Mouse (Mus musculus): ENCODE results near the gene Adcy4. TPM values are rescaled to one million over a fixed set of nuclear protein-coding genes. Genes with fewer than 3 reads are reported as not detected.

Gene Adcy4
- polyA plus RNA-seq, 1 experiment from 2014 or later = not detected

DNA sequence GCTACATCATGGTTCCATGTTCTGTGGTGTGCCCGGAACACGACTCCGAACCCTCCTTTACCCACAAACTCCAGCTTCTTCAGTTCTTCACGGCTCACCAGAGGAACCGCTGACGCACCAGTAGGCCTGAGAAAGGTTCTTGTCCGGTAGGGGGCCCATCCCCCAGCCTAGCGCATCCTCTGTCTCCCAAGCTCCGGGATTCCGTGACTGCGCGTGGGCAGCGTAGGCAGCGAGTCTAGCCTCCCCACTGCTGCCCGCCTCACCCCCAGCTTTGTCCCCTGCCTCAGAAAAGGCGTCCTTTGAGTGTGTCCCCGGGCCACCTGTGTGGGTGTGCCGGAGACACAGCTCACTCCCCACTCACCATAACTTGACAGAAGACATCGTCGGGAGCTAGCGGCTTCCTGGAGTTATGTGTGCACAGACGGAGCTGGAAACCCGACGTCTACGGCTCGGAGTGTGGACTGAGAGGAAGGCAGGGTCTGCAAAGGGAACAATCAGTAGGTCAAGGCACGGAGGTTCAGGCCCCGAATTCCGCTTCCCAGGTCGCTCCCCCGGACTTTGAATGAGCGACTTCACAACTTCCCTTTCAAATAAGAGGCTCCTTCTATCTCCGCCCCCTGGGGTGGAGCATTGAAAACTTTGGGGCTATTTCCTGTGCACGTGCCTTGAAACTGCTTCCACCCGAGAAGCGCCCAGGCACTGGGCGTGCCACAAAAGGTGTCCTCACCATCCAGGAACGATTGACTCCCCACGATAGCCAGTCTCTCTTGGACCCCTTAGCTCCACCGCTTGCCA is 4.6 kb upstream of the Adcy4 start, which contains the start of gene Ripk3:
Ripk3 (minus strand) TSS at position 610 of the 795 bp plus-strand sequence.
- ChIA-PET POLR2A (no interaction called here), CTCF (no interaction called here)
- DNase-seq (ENCODE audit: low read depth, low spot score) = no peak
- H3K27me3 ChIP-seq = peaks cover 49% of the 10 kb centered on the region
- TF ChIP-seq CTCF (IDR thresholded peaks at IDR 0.05) = no peak
- no peak for ATAC-seq
- in situ Hi-C loops (cut with MboI; ENCODE audit: low pct_unique_long_range_greater_than_20kb) = no loop called here

DNA sequence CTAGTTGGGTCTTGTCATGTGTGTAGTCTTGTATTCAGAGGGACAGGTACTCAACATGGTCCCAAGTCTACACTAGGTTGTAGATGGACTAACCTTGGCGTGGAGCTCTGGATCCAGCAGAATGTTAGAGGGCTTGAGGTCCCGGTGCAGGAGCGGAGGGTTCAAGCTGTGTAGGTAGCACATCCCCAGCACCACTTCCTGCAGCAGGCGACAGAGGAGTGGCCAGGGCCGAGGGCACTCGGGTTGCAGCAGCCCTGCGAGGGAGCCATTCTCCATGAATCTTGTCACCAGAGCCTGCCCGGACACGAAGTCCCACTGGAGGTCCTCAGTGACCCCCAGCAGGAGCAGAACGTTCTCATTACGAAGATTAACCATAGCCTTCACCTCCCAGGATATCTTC is 3.8 kb upstream of the Adcy4 start:
- POLR2A ChIA-PET = no interaction called here
- CTCF ChIA-PET = no interaction called here
- in situ Hi-C loops (cut with MboI; ENCODE audit: low pct_unique_long_range_greater_than_20kb) = no loop called here
- no peak for ATAC-seq
- no peak for TF ChIP-seq CTCF (IDR thresholded peaks at IDR 0.05)
- peaks cover 56% of the 10 kb centered on the region for H3K27me3 ChIP-seq
- no peak for DNase-seq (ENCODE audit: low read depth, low spot score)

DNA sequence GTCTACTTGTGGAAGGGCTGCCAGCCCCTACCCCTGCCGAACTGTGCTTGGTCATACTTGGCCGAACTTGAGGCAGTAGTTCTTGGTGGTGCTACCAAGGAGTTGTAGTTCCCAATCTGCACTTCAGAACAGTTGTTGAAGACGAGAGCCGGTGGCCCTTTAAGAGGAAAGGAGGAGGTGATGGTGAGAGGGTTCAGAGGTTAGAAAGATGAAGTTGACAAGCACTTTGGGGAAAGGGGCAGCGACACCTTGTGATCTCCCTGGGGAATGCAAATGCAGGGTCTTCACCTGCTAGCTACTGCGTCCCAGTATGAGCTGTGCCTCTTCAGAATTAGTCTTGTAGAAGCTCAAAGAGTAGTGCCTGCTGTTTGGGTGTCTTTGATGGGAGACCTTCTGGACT is 1.3 kb upstream of the Adcy4 start:
- ChIA-PET POLR2A (no interaction called here), CTCF (no interaction called here)
- TF ChIP-seq CTCF (IDR thresholded peaks at IDR 0.05) = no peak
- H3K27me3 ChIP-seq = peaks cover 52% of the 10 kb centered on the region
- in situ Hi-C loops (cut with MboI; ENCODE audit: low pct_unique_long_range_greater_than_20kb) = no loop called here
- DNase-seq (ENCODE audit: low read depth, low spot score) (no peak), ATAC-seq (no peak)

DNA sequence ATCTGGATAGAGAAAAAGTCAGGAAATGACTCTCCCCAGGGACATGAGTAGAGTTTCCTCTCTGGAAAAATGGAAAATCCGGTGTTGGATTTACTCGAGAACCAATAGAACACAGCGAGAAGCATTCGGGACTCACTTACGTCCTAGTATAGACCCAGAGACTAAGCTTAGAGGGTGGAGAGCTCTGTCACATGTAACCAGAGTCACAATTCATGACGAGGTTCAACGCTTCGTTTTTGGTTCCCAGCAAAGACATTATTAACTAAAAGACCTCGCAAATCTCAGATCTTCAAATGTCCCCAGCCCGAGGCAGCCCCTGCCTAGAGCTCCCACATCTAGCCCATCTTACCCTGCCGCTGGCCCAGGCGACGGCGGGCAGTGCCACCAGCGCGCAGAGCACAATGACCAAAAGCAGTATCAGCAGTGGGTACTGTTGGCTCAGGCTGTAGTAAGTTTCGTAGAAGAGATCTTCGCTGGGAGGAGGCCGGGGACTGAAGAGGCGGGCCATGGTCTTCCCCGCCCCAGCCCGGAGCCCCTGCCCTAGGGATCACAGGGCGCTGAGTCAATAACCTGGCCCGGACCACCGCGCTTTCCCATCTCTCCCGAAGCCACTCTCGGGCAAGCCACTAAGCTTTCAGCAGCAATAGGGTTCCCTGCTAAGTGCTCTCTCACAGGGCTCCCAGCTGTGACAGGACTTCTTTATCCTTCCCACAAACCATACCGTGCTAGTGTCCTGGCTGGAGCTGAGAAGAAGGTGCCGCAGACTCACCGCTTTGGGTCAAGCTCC is 531 bp downstream of the Adcy4 start:
- ATAC-seq (no peak), DNase-seq (ENCODE audit: low read depth, low spot score) (no peak)
- H3K27me3 ChIP-seq = peaks cover 54% of the 10 kb centered on the region
- CTCF ChIA-PET = no interaction called here
- POLR2A ChIA-PET = no interaction called here
- in situ Hi-C loops (cut with MboI; ENCODE audit: low pct_unique_long_range_greater_than_20kb) = no loop called here
- no peak for TF ChIP-seq CTCF (IDR thresholded peaks at IDR 0.05)

DNA sequence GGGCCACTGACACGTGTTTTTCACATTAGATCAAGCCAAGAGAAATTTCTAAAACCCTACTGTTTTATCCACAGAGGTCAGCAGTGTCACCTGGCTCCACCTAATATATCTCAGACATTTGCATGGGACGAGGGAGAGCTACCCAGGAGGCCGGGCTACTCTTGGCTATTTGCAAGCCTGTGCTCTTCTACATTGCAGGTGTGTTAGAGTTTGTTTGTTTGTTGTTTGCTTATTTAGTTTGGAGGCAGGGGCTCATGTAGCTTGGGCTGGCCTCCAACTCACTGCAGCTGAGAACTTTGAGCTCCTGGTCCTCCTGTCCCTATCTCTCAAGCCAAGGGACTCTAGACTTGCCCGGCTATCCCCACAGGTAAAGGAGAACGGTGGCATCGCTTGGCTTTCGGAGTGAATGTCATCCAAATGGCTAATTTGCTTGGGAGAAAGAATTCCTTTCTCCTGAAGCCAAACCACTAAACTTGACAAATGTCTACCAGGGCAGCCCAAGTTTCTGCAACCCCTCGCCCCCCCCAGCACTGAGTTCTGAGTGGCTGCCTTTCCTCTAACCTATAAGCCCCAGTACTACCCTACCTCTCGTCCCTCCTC is 1.4 kb downstream of the Adcy4 start:
- CTCF ChIA-PET = interaction anchor here (2.3 kb wide), 1 partner anchor 81 kb away, joined by 14 read pairs; no protein-coding TSS in a partner anchor
- ATAC-seq (no peak), DNase-seq (ENCODE audit: low read depth, low spot score) (no peak)
- H3K27me3 ChIP-seq = peaks cover 45% of the 10 kb centered on the region
- POLR2A ChIA-PET = no interaction called here
- in situ Hi-C loops (cut with MboI; ENCODE audit: low pct_unique_long_range_greater_than_20kb) = no loop called here
- no peak for TF ChIP-seq CTCF (IDR thresholded peaks at IDR 0.05)

DNA sequence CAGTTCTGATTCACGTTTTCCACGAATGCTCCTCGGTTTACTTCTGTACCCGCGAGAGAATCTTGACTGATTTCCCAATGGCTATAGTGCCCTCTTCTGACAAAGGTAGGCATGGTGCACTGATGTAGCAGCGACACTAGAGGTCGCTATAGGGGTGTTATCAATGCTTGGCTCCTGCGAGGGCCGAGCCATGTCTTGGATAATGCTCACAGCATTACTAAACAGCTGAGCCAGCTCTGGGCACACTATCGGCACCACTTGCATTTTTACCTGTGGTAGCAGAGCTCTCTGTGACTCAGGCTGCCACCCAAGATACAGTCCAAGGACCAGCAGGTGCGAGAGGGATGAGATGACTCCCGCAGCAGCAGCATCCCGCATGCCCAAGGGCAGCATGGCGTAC is 2.6 kb downstream of the Adcy4 start:
- peaks cover 37% of the 10 kb centered on the region for H3K27me3 ChIP-seq
- TF ChIP-seq CTCF (IDR thresholded peaks at IDR 0.05) = no peak
- DNase-seq (ENCODE audit: low read depth, low spot score) (peak; percentile 49), ATAC-seq (peak; percentile 86)
- in situ Hi-C loops (cut with MboI; ENCODE audit: low pct_unique_long_range_greater_than_20kb) = no loop called here
- POLR2A ChIA-PET = no interaction called here
- CTCF ChIA-PET = interaction anchor here (0.8 to 2.3 kb wide), 13 partner anchors 9 to 108 kb away, joined by 3 to 14 read pairs (median 4); no protein-coding TSS in a partner anchor

DNA sequence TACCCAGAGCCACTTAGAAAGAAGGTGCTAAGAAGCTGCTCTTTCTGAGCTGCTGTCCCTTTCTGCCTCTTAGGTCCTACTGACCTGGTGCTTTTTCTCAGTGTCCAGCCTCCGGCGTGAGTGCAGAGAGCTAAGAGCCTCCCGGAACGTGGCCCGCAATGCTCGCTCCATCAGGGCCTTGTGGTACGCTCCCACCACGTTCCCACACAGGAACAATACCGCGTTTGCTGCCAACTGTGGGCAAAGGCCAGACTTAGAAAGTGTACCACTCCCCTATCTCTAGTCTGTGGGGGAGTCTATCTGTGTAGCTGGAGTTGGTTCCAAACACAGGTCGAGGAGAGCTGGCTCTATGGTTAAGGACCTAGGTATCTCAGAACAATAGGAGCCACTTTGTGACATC is 3.2 kb downstream of the Adcy4 start:
- in situ Hi-C loops (cut with MboI; ENCODE audit: low pct_unique_long_range_greater_than_20kb) = no loop called here
- H3K27me3 ChIP-seq = peaks cover 32% of the 10 kb centered on the region
- ChIA-PET CTCF (interaction anchor here (1.1 to 2.3 kb wide), 11 partner anchors 11 to 108 kb away, joined by 3 to 14 read pairs (median 5); no protein-coding TSS in a partner anchor), POLR2A (no interaction called here)
- no peak for DNase-seq (ENCODE audit: low read depth, low spot score)
- TF ChIP-seq CTCF (IDR thresholded peaks at IDR 0.05) = no peak
- no peak for ATAC-seq

DNA sequence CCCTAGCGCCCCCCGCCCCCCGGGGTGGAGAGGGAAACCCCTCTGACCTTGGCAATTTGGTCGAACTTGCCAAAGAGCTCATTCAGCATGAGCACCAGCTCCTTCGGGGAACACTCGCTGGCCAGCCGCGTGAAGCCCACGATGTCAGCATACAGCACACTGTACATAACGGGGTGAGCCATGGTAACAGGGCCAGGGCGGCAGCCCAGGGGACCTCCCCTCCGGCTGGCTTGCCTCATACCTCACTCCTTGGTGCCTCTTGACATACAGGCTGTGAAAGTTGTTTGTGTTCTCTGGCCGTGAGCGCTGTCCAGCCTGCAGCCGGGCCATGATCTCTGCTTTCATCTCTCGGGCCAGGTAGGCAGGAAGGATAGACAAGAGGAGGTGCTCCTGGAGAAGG is 4.2 kb downstream of the Adcy4 start:
- no peak for TF ChIP-seq CTCF (IDR thresholded peaks at IDR 0.05)
- peaks cover 26% of the 10 kb centered on the region for H3K27me3 ChIP-seq
- ChIA-PET CTCF (interaction anchor here (1.0 to 1.4 kb wide), 3 partner anchors 12 to 88 kb away, joined by 3 read pairs; no protein-coding TSS in a partner anchor), POLR2A (no interaction called here)
- no peak for DNase-seq (ENCODE audit: low read depth, low spot score)
- ATAC-seq = no peak
- in situ Hi-C loops (cut with MboI; ENCODE audit: low pct_unique_long_range_greater_than_20kb) = loop anchor here (5.0 kb wide), 1 partner anchor 88 kb away; no protein-coding TSS in a partner anchor

DNA sequence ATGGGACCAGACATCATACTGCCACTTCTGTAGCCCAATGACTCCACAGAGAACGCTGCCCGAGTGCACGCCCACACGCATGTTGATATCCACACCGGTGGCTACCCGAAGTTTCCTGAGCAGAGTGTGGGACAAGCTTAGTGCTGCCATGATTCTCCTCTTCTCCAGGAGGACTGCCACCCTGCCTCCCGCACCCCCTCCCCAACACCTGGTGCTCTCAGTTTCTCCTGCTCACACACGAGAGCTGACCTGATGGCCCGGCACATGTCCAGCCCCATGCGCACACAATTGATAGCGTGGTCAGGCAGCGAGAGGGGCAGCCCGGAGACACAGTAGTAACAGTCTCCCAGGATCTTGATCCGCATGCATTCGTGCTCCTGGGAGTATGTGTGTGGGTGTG is 5.2 kb downstream of the Adcy4 start:
- in situ Hi-C loops (cut with MboI; ENCODE audit: low pct_unique_long_range_greater_than_20kb) = loop anchor here (5.0 kb wide), 1 partner anchor 89 kb away; no protein-coding TSS in a partner anchor

DNA sequence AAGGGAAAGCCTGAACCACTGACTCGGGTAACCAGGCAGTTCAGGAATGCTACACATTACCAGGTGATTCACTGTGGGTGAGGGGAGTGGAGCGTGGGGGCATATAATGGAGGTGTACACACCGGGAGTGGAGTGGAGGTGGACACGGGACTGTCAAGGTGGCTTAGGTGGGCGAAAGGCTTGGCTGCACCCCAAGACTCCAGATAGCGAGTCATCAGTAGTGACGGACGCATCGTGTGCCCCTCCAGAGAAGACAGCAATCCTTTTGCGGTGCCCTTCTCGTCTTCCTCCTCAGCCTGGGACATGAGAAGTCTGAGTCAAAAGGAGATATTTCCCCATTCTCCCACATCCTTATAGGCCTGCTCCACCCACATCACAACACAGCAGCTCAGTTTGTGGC is 6.1 kb downstream of the Adcy4 start:
- H3K27me3 ChIP-seq = peaks cover 31% of the 10 kb centered on the region
- TF ChIP-seq CTCF (IDR thresholded peaks at IDR 0.05) = no peak
- ChIA-PET POLR2A (no interaction called here), CTCF (interaction anchor here (1.1 to 2.0 kb wide), 2 partner anchors 8 to 96 kb away, joined by 3 to 5 read pairs; no protein-coding TSS in a partner anchor)
- DNase-seq (ENCODE audit: low read depth, low spot score) (no peak), ATAC-seq (no peak)
- in situ Hi-C loops (cut with MboI; ENCODE audit: low pct_unique_long_range_greater_than_20kb) = loop anchor here (5.0 kb wide), 1 partner anchor 89 kb away; no protein-coding TSS in a partner anchor

More for the DNA sequence above, 5.2 kb downstream of the Adcy4 start:
- ChIA-PET CTCF (interaction anchor here (1.0 to 2.0 kb wide), 3 partner anchors 9 to 95 kb away, joined by 3 to 5 read pairs (median 3); no protein-coding TSS in a partner anchor), POLR2A (no interaction called here)
- ATAC-seq = no peak
- no peak for DNase-seq (ENCODE audit: low read depth, low spot score)
- no peak for TF ChIP-seq CTCF (IDR thresholded peaks at IDR 0.05)
- H3K27me3 ChIP-seq = peaks cover 31% of the 10 kb centered on the region
